Mouse (Mus musculus) heart, postnatal 36 days (tissue): ENCODE data around the gene Ighmbp2. TPM values are rescaled to one million over a fixed set of nuclear protein-coding genes. Genes with fewer than 3 reads are reported as not detected.
"Not testable (repeated sequence)": the region's sequence is repeated elsewhere in the genome, so short reads cannot be mapped to it uniquely, and the experiment has no call there.

Experiments used
- DNase-seq, 2 experiments: peaks; one replicate each; pipeline ENCODE4 v3.0.0; 2021 to 2022
- intact Hi-C: fragments of 180-260 bp; cut with DNase I; formaldehyde crosslinking; loops from one replicate; pipeline ENCODE4 v1.15.1; 2025
- total RNA-seq, 2 experiments: library from RNA; stranded (reverse); gene quantifications; 2 replicates each; pipeline ENCODE4 v1.2.3; 2021

The Ighmbp2 gene
- total RNA-seq, 2 experiments from 2014 or later, result 3.4 to 3.5 TPM

- intact Hi-C loops, result loop anchor here (1.0 to 5.0 kb wide), 3 partner anchors 30 to 157 kb away; partner anchors contain the start of gene Cpt1a
Measured at GRCm38 (mm10) chr19:3292993-3293392, 10.2 kb upstream of the Ighmbp2 start.

GRCm38 (mm10) chr19:3292028-3292427 is 9.2 kb upstream of the Ighmbp2 start:
- intact Hi-C loops, result loop anchor here (2.0 to 5.0 kb wide), 2 partner anchors 31 to 145 kb away; partner anchors contain the start of gene Cpt1a
- peak; percentile 67 to 72 for DNase-seq

More at GRCm38 (mm10) chr19:3292993-3293392, 10.2 kb upstream of the Ighmbp2 start:
- no peak for DNase-seq

- no peak for DNase-seq
- intact Hi-C loops, result no loop called here
Measured at GRCm38 (mm10) chr19:3289006-3289405, 6.2 kb upstream of the Ighmbp2 start.

DNA sequence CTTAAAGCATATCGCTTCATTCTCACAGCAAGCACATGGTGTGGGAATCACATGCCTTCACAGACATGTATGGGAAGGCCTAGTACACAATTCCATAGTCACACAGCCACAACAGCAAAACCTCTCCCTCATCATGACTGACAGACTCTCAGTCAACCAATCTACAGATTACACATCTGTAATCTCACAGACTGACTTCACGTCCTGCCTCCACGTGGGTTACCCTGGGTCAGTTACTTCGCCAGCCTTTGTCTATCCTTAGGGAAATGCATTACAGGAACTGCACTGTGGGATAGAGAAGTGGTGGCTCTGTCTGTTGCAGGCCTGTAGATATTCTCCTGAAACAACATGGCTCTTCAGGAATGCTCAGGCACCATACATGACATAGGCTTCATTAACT is 931 bp downstream of the Ighmbp2 start:
- no peak for DNase-seq
- intact Hi-C loops, result no loop called here

DNA sequence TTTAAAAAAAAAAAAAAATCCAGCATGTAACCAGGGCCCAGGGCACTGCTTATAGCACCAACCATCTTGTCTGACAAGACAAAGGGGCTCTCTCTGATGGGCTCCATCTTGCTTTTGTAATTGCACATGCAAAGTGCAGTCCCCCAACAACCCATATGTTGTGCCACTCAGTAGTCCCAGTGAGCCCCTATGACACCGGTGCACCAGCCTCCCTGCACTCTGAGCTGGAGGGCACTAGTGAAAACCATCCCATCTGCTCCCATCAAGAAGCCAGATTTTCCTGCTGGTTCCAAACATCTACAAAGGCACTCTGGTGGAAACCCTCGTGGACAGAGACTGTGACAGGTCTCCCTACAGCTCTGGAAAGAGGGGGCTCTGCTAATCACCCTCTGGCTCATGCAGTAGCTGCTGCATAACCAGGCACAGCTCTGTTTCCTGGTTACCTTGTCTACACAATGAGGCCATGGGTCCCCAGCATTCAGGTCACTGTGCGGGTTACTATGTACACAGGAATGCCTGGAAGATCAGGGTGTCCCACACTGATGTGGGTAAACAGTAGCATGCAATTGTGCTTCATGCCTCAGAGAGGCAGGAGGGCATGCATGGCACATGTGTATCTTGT is 7.0 kb downstream of the Ighmbp2 start:
- no peak for DNase-seq
- intact Hi-C loops, result no loop called here

GRCm38 (mm10) chr19:3273331-3273730 is 9.5 kb downstream of the Ighmbp2 start:
- DNase-seq, result no peak
- intact Hi-C loops, result no loop called here

DNA sequence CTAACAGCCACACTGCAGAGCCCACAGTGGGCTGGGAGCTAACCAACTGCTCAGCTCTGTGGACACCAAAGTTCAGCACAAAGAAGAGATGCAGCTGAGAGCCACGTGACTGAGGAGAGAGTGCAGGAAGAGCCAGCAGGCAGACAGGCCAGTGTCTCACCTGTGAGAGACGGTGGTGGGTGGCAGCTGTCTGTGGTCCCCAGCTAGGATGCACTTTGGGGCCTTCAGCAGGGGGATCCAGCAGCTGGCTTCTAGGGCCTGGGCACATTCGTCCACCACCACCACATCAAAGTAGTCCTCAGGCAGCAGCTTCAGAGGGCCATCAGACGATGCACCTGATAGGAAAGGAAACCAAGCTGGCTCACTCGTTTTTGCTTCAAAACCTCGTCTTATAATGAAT is 11.5 kb downstream of the Ighmbp2 start:
- intact Hi-C loops, result no loop called here
- DNase-seq, result no peak

DNA sequence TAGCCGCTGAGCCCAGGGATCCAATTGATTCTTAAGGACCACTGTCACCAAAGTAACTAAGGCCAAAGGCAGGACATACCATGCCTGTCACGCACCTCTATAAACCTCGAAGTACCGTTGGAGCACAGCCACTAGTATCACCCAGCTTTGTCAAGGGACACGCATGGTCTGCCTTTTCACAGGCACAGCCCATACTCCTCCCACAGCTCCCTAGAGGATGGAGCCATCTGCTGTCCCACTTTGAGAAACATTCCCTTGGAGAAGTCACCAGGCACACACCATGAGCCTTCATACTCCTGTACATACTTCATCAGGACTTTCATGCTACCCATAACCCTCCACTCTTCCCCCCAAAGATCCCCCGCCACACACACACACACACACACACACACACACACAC is 13.0 kb downstream of the Ighmbp2 start:
- DNase-seq, result no peak
- intact Hi-C loops, result no loop called here

GRCm38 (mm10) chr19:3269279-3269678 is 13.5 kb downstream of the Ighmbp2 start:
- no peak for DNase-seq
- intact Hi-C loops, result no loop called here

GRCm38 (mm10) chr19:3268218-3268980 is 14.4 kb downstream of the Ighmbp2 start:
- intact Hi-C loops, result no loop called here
- peak in 1 of 2 experiments; percentile 0 for DNase-seq

- intact Hi-C loops, result no loop called here
- DNase-seq, result peak in 1 of 2 experiments; percentile 0
Measured at GRCm38 (mm10) chr19:3267340-3267739, 15.5 kb downstream of the Ighmbp2 start.

DNA sequence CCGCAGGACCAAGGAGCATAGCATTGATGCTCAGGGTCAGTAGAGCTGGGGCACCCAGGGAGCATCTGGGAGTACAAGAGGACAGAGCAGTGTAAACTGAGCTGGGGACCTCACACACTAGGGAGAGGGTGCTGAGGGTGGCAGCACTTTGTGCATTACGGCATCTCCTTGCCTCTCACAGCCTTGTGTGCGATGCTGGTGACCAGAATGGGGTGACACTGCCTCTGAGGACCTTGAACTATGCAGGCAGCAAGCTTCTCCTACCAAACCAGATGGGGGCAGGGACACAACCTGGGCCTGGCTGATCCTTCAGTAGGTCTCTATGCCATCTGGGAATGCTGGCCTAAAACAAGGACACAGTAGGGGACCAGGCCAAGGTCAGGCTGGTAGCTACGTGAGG is 16.1 kb downstream of the Ighmbp2 start:
- intact Hi-C loops, result no loop called here

GRCm38 (mm10) chr19:3266136-3266535 is 16.7 kb downstream of the Ighmbp2 start:
- intact Hi-C loops, result no loop called here
- DNase-seq, result peak in 1 of 2 experiments; percentile 0

More for the DNA sequence above, 16.1 kb downstream of the Ighmbp2 start:
- peak in 1 of 2 experiments; percentile 0 for DNase-seq

- intact Hi-C loops, result no loop called here
- DNase-seq, result no peak
Measured at GRCm38 (mm10) chr19:3265180-3265579, 17.6 kb downstream of the Ighmbp2 start.

GRCm38 (mm10) chr19:3264348-3264747 is 18.5 kb downstream of the Ighmbp2 start:
- intact Hi-C loops, result no loop called here
- no peak for DNase-seq

GRCm38 (mm10) chr19:3261764-3262525 is 20.9 kb downstream of the Ighmbp2 start:
- no peak for DNase-seq
- intact Hi-C loops, result no loop called here

DNA sequence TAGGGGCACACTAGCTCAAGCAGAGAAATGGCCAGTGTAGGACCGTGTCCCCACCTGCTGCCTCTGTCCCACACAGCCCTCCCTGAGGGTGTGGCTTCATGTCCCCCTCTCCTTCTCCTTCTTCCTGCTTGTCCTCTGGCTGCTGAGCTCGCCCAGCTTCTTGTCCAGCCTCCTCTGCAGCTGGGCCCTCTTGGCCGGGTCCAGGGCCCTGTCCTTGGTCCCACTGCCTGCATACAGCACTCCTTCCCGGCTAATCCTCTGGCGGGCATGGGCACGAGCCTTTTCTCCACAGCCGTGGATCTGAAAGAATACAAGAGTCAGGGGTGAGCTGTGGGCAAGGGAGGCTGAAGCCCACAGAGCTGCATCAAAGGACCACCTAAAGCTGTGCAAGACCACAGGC is 21.5 kb downstream of the Ighmbp2 start:
- no peak for DNase-seq

GRCm38 (mm10) chr19:3260591-3260990 is 22.2 kb downstream of the Ighmbp2 start:
- no peak for DNase-seq
- intact Hi-C loops, result no loop called here

More for the DNA sequence above, 21.5 kb downstream of the Ighmbp2 start:
- intact Hi-C loops, result no loop called here

- DNase-seq, result no peak
- intact Hi-C loops, result no loop called here
Measured at GRCm38 (mm10) chr19:3260016-3260415, 22.8 kb downstream of the Ighmbp2 start.

DNA sequence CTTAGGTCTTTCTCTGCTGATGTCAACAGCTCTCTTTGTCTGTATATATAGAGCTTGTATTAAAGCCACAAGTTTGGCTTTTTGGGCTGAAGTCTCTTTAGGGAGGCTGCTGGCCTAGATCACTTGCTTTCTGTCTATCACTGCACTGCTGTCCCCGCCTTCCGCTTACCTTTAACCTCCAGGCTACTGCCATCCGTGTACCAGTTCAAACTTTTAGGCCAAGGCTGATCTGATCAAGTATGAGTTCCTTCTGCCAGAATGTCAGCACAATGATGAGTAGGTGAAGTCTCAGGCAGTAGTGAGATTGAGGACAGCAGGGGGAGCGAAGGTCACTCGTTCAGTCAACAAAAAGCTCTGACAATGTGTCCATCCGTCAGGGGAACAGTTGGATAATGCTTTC is 57.6 kb downstream of the Ighmbp2 start:
- intact Hi-C loops, DNase-seq: not testable (repeated sequence)

DNA sequence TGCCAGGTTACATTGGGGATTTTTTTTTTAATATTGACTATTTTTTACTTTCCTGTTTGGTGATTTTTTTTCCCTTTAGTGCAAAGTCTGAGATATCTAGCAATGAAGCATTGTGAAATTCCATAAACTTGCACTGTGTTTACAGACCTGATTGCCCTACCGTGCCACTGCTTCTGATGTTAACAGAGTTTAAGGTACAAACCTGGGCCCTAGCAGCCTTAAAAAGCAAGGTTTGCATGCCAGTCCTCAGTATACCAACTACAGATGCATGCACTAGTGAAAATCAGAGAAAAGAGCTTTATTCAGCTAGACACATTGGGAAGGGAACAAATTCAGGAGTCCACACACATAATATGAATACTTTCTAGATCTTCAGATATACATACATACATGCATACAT is 67.9 kb downstream of the Ighmbp2 start:
- intact Hi-C loops, DNase-seq: not testable (repeated sequence)
